Mouse (Mus musculus) megakaryocyte-erythroid progenitor cell, adult 5-6 weeks (primary cell): Measurements from ENCODE around the gene Ttll6. TPM values are rescaled to one million over a fixed set of nuclear protein-coding genes. Genes with fewer than 3 reads are reported as not detected.
"Not testable (repeated sequence)": the region's sequence is repeated elsewhere in the genome, so short reads cannot be mapped to it uniquely, and the experiment has no call there.

Experiments
- ATAC-seq: replicated peaks from 2 replicates; pipeline ENCODE4 v1.8.0; 2016; ENCODE audit warnings: mild to moderate bottlenecking, inconsistent platforms; ENCODE audit not compliant: severe bottlenecking, poor library complexity, low FRiP score, low TSS enrichment
- total RNA-seq, 2 experiments: library from RNA; stranded (forward) in 1 of 2; stranded (reverse) in 1 of 2; fragments of 200-1000, 215-1000 nt in 1 of 2; fragments of >200 nt in 1 of 2; fragmentation: Nextera tagmentation in 1 of 2; gene quantifications; 2 replicates each; pipeline ENCODE4 v1.2.3; 2014 to 2017

The Ttll6 gene
- total RNA-seq (2014; fragmentation: Nextera tagmentation) (not detected in 2 replicates), total RNA-seq (2017) (not detected in 2 replicates)

GRCm38 (mm10) chr11:96133239-96133865 lies at the start of gene Ttll6:
Gene Ttll6 (plus strand): TSS chr11:96133786.
- peak; percentile 71; the same call in 1 of the 2 replicates for ATAC-seq

GRCm38 (mm10) chr11:96087981-96088380 lies 45.6 kb upstream of the Ttll6 start:
- no peak for ATAC-seq

- ATAC-seq = no peak
These were observed 42.5 kb upstream of the Ttll6 start for GRCm38 (mm10) chr11:96091073-96091472.

GRCm38 (mm10) chr11:96092674-96093291 lies 40.8 kb upstream of the Ttll6 start:
- no peak for ATAC-seq

- peak; percentile 79 for ATAC-seq
These were observed 40.2 kb upstream of the Ttll6 start for GRCm38 (mm10) chr11:96093361-96093760.

- ATAC-seq = no peak
These were observed 25.2 kb upstream of the Ttll6 start for GRCm38 (mm10) chr11:96108376-96108775.

- ATAC-seq = not testable (repeated sequence)
These were observed 22.6 kb upstream of the Ttll6 start for GRCm38 (mm10) chr11:96110950-96111349.

- ATAC-seq = no peak
These were observed 21.8 kb upstream of the Ttll6 start, which contains the start of gene Calcoco2 for GRCm38 (mm10) chr11:96111751-96112150. Gene Calcoco2 (minus strand): TSS chr11:96111964.

GRCm38 (mm10) chr11:96114077-96114476 lies 19.5 kb upstream of the Ttll6 start:
- no peak for ATAC-seq

GRCm38 (mm10) chr11:96115416-96115815 lies 18.2 kb upstream of the Ttll6 start:
- ATAC-seq = no peak

GRCm38 (mm10) chr11:96116116-96116515 lies 17.5 kb upstream of the Ttll6 start:
- ATAC-seq = no peak

GRCm38 (mm10) chr11:96116925-96117324 lies 16.7 kb upstream of the Ttll6 start:
- ATAC-seq = not testable (repeated sequence)

- no peak for ATAC-seq
These were observed 14.2 kb upstream of the Ttll6 start for GRCm38 (mm10) chr11:96119401-96119800.

- ATAC-seq = not testable (repeated sequence)
These were observed 10.8 kb upstream of the Ttll6 start for GRCm38 (mm10) chr11:96122806-96123205.

GRCm38 (mm10) chr11:96124052-96124914 lies 9.3 kb upstream of the Ttll6 start:
- ATAC-seq = peak; percentile 83

- no peak for ATAC-seq
These were observed 3.0 kb upstream of the Ttll6 start for GRCm38 (mm10) chr11:96130606-96131005.

- no peak for ATAC-seq
These were observed 2.3 kb downstream of the Ttll6 start for GRCm38 (mm10) chr11:96135847-96136246.

- ATAC-seq = no peak
These were observed 7.2 kb downstream of the Ttll6 start for GRCm38 (mm10) chr11:96140726-96141175.

GRCm38 (mm10) chr11:96143766-96144165 lies 10.2 kb downstream of the Ttll6 start:
- no peak for ATAC-seq
